Mouse (Mus musculus) hindbrain, embryonic 16.5 days (tissue): ENCODE results near the gene Slc22a14. TPM values are rescaled to one million over a fixed set of nuclear protein-coding genes. Genes with fewer than 3 reads are reported as not detected.

ENCODE experiments used
- ATAC-seq: fragments of 200-750 bp; cut with Nextera tagmentation; 2 replicates; pipeline ENCODE4 v1.8.0; 2017; ENCODE audit warnings: moderate TSS enrichment, moderate library complexity
- H3K27ac ChIP-seq: fragments of 300-500 bp; sonication (generic); 2 replicates; pipeline ENCODE4 v1.5.1; 2014; ENCODE audit warnings: low read depth, mild to moderate bottlenecking, control low read depth, low read length, moderate library complexity
- H3K27me3 ChIP-seq: fragments of 300-500 bp; sonication (generic); replicated peaks from 2 replicates; pipeline ENCODE4 v1.6.1; 2014; ENCODE audit warnings: low read length; ENCODE audit not compliant: control insufficient read depth, insufficient read depth
- H3K36me3 ChIP-seq: fragments of 300-500 bp; sonication (generic); 2 replicates; pipeline ENCODE4 v1.6.1; 2014; ENCODE audit warnings: mild to moderate bottlenecking, low read length, moderate library complexity, mixed read lengths; ENCODE audit not compliant: control insufficient read depth, insufficient read depth
- H3K4me1 ChIP-seq: fragments of 300-500 bp; sonication (generic); 2 replicates; pipeline ENCODE4 v1.6.1; 2014; ENCODE audit warnings: low read depth, low read length; ENCODE audit not compliant: control insufficient read depth, insufficient read depth
- H3K4me2 ChIP-seq: fragments of 300-500 bp; sonication (generic); 2 replicates; pipeline ENCODE4 v1.6.1; 2014; ENCODE audit warnings: mild to moderate bottlenecking, low read length, control low read depth, moderate library complexity
- H3K4me3 ChIP-seq: fragments of 300-500 bp; sonication (generic); 2 replicates; pipeline ENCODE4 v1.5.1; 2014; ENCODE audit warnings: mild to moderate bottlenecking, low read length, control low read depth, moderate library complexity
- H3K9ac ChIP-seq: fragments of 300-500 bp; sonication (generic); 2 replicates; pipeline ENCODE4 v1.6.1; 2014; ENCODE audit warnings: low read depth, mild to moderate bottlenecking, control low read depth, low read length, moderate library complexity
- H3K9me3 ChIP-seq: fragments of 300-500 bp; sonication (generic); 2 replicates; pipeline ENCODE4 v1.6.1; 2014; ENCODE audit warnings: mild to moderate bottlenecking, low read length, moderate library complexity; ENCODE audit not compliant: control insufficient read depth
- WGBS: fragments of 180-500 bp; shearing (Covaris S2); extraction: QIAGEN DNeasy Blood & Tissue Kit; methylation state at CpG from one replicate; pipeline ENCODE4 v1.1.7; 2014; 5-methylcytosine and 5-hydroxymethylcytosine counted together
- polyA plus RNA-seq: library from polyadenylated mRNA; unstranded; fragments of >200 nt; fragmentation: Nextera tagmentation; extraction: Ambion mirVana; gene quantifications from 2 replicates; pipeline ENCODE4 v1.2.1, GENCODE M21; 2015

Gene Slc22a14
- polyA plus RNA-seq, 1 experiment from 2014 or later = 0.08 TPM

DNA sequence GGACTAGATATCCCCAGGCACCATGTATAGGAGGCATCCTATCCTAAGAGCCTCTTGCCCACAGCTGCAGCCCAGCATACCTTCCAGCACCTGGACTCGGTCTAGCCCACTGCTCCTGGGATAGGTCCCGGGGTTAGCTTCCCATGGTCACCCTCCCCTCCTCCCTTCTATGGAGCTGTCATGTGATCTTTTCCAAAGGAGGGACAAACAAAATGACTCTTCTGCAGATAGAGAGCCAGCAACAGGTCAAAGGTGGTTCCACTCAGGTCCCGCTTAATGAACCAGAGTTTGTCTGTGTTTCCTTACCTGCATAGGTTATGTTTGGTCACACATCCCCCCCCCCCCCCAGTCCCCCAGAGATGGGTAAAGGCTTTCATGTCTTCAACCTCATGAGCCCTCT lies 14.8 kb downstream of the Slc22a14 start:
- H3K36me3 ChIP-seq = peaks cover 24% of the 10 kb centered on the region
- H3K27ac ChIP-seq = no peak overlapping the region
- 91% methylated on average over 3 of the region's 3 CpGs for WGBS

DNA sequence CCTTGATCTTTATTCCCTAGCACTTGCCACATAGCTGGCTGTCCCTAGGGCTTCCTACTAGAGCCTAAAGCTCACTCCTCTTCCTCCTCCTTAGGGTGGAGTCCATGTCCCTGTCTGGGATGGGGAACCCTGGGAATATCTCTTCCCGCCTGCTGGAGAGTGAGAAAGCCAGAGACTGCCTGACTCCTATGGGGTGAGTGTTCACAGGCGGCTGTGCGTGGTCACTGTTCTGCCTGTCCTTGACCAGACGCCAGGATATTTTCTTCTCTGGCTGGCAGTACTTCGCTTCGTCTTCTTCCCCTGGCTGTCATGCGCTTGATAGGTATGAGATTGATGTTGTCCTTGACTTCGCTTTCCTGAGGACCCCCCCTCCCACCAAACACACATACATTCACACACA lies 19.0 kb downstream of the Slc22a14 start:
- ATAC-seq = no peak
- 91% methylated on average over 8 of the region's 8 CpGs for WGBS
- H3K4me2 ChIP-seq = no peak overlapping the region
- peaks cover 35% of the 10 kb centered on the region for H3K36me3 ChIP-seq
- H3K4me1 ChIP-seq = peaks cover 15% of the 10 kb centered on the region
- H3K9me3 ChIP-seq = no peaks in the 10 kb centered on the region
- H3K27ac ChIP-seq = no peak overlapping the region
- H3K4me3 ChIP-seq = no peak overlapping the region
- H3K27me3 ChIP-seq = no peaks in the 10 kb centered on the region
- no peak overlapping the region for H3K9ac ChIP-seq

More for the DNA sequence above, 14.8 kb downstream of the Slc22a14 start:
- no peak overlapping the region for H3K4me2 ChIP-seq
- no peak overlapping the region for H3K9ac ChIP-seq
- no peak for ATAC-seq
- no peaks in the 10 kb centered on the region for H3K4me1 ChIP-seq
- H3K27me3 ChIP-seq = no peaks in the 10 kb centered on the region
- H3K4me3 ChIP-seq = no peak overlapping the region
- H3K9me3 ChIP-seq = no peaks in the 10 kb centered on the region

DNA sequence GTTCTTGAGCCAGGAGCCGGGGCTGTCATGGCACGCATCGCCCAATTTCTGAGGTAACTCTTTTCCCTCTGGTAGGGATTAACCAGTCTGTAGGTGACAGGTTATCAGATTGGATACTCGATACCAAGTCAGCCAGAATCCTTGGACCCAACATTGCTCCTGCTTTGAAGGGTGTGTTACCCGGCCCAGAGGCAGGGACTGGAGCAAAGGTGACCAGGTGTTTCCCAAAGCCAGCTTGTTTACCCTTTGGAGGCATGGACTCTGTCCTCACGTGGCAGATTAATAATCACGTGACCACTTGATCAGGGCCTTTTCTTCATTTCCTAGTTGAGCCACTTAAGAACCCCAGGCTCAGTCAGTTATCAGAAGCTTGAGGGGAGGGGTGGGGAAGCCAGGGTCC lies 22.6 kb downstream of the Slc22a14 start:
- H3K36me3 ChIP-seq = peaks cover 23% of the 10 kb centered on the region
- no peak overlapping the region for H3K27ac ChIP-seq
- H3K9me3 ChIP-seq = no peaks in the 10 kb centered on the region
- H3K4me1 ChIP-seq = peaks cover 24% of the 10 kb centered on the region
- no peak overlapping the region for H3K9ac ChIP-seq
- 92% methylated on average over 7 of the region's 7 CpGs for WGBS
- 0 out of 2 replicates have a peak, but pooled peaks cover 4% of the 10 kb centered on the region for H3K27me3 ChIP-seq
- H3K4me3 ChIP-seq = no peak overlapping the region
- H3K4me2 ChIP-seq = no peak overlapping the region
- no peak for ATAC-seq

DNA sequence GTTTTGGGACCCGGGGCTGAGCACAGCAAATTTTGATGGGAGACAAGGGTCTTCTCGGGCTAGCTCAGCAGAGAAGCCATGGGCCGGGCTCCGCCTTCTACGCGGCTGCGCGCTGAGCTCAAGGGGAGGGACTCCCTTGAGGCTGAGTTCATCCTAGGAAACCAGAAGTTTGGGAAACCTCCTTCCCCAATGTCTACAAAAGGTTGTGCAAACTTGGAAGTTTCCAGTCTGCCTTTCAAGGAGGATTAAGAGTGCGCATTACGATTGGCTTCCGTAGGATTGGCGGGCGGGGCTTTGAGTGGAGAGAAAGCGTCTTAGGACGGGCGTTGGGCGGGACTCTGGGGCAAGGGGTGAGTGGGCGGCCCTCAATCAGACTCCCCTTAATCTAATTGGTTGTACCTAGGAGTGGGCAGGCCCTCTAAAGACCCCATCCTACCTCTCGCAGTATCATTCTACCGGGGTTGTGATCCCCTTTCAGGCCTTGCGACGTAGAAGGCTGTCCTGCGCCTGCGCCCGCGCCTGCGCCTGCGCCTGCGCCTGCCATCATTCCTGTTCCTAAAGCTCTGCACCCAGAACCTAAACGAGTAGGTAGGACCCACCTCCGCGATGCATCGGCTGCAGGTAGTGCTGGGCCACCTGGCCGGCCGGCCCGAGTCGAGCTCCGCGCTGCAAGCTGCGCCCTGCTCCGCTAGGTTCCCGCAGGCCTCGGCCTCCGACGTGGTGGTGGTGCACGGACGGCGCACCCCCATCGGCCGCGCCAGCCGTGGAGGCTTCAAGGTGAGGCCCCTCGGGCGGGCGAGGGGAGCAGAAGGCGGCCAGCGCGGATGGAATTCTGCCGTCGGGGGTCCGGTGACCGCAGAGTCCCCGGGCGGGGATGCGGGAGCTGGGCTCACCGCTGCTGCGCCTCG lies 24.2 kb downstream of the Slc22a14 start, which contains the start of gene Myd88:
TSS of gene Myd88 (minus strand) at position 503 of the 908 bp plus-strand sequence.
- under 1% methylated on average over 61 of the region's 68 CpGs for WGBS
- Histone ChIP-seq H3K27me3 (0 out of 2 replicates have a peak, but pooled peaks cover 4% of the 10 kb centered on the region), H3K27ac (peak within 1 kb of the TSS; percentile 81), H3K4me2 (peak within 1 kb of the TSS; percentile 72), H3K4me3 (peak within 1 kb of the TSS; percentile 54), H3K4me1 (peaks cover 24% of the 10 kb centered on the region), H3K9me3 (no peaks in the 10 kb centered on the region), H3K9ac (peak within 1 kb of the TSS; percentile 74), H3K36me3 (peaks cover 14% of the 10 kb centered on the region)
- peak; percentile 99 for ATAC-seq

DNA sequence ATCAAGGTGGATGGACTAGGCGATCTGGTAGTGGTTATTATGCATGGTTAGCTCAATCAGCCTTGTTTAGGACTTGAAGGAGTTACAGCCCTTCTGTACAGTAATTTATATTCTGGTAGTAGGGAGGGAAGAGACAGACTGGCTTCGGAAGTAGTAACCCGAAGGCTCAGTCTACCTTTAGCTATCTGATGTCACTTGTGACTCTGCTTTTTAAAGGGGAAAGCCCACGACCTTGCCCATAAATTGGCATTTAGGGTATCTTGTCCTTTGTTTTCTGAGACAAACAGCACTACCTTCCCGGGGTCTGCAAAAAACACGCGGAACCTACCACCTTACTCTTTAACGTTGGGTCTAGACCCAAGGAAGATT lies 25.2 kb downstream of the Slc22a14 start:
- H3K9me3 ChIP-seq = no peaks in the 10 kb centered on the region
- H3K36me3 ChIP-seq = peaks cover 11% of the 10 kb centered on the region
- H3K9ac ChIP-seq = peak overlapping the region; percentile 74
- peak overlapping the region; percentile 54 for H3K4me3 ChIP-seq
- peaks cover 24% of the 10 kb centered on the region for H3K4me1 ChIP-seq
- no peak for ATAC-seq
- peak overlapping the region; percentile 72 for H3K4me2 ChIP-seq
- 8% methylated on average over 8 of the region's 8 CpGs for WGBS
- H3K27ac ChIP-seq = peak overlapping the region; percentile 81; the same call in 1 of the 2 replicates
- 0 out of 2 replicates have a peak, but pooled peaks cover 4% of the 10 kb centered on the region for H3K27me3 ChIP-seq

DNA sequence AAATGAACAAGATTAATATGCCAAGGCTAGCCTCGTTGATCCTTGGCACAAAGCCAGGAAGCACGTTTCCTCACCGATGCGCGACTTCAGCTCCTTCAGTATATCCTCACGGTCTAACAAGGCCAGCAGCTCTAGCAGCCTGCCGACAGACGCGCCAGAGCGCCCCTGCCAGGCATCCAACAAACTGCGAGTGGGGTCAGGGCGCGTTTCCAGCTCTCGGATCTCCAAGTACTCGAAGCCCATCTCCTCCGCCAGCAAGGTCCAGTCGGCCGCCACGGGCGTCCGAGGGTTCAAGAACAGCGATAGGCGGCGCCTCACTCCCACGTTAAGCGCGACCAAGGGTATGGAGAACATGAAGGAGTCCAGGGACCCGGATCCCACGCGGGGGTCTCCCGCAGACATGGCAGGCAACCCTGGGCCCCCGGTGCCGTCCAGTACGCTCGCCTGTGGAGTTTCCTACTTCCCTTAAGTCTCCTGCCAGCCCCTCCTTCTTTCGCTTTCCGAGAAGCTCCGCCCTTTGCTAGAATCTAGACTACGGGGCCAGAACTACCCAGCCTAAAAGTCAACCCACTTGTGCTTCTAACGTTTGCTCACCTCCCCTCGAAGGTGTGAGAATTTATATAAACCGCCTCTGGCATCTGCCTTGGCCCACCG lies 25.7 kb downstream of the Slc22a14 start, which contains the start of gene Acaa1a:
TSS of gene Acaa1a (plus strand) at position 119 of the 654 bp plus-strand sequence.
- Histone ChIP-seq H3K9me3 (no peaks in the 10 kb centered on the region), H3K27me3 (0 out of 2 replicates have a peak, but pooled peaks cover 4% of the 10 kb centered on the region), H3K4me3 (peak within 1 kb of the TSS; percentile 54), H3K27ac (peak within 1 kb of the TSS; percentile 81), H3K4me1 (peaks cover 24% of the 10 kb centered on the region), H3K36me3 (peaks cover 11% of the 10 kb centered on the region), H3K4me2 (peak within 1 kb of the TSS; percentile 72), H3K9ac (peak within 1 kb of the TSS; percentile 74)
- under 1% methylated on average over 43 of the region's 43 CpGs for WGBS
- ATAC-seq = no peak

DNA sequence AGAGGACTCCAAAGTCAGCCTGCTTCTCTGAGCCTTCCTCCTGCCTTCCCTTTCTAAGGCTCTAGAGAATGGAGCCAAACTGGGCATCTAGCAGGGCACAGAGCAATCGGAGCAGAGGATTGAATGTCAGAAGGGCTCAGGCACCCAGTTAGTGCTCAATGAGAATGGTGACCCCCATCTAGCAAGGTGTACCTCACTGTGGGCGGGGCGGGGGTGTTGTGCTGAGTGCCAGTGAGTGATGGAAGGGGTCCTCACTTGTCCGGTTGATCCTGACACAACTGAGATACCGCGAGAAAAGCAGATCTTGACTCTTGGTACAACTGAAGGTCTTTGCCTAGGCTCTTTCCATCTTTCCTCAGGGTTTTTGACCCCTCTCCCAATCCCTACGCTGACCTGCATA lies 26.2 kb downstream of the Slc22a14 start:
- 55% methylated on average over 7 of the region's 7 CpGs for WGBS
- H3K36me3 ChIP-seq = peaks cover 8% of the 10 kb centered on the region
- H3K27ac ChIP-seq = no peak overlapping the region
- peak overlapping the region; percentile 72 for H3K4me2 ChIP-seq
- H3K9me3 ChIP-seq = no peaks in the 10 kb centered on the region
- H3K4me3 ChIP-seq = peak overlapping the region; percentile 54
- H3K9ac ChIP-seq = no peak overlapping the region; the same call in 1 of the 2 replicates
- ATAC-seq = no peak
- 0 out of 2 replicates have a peak, but pooled peaks cover 4% of the 10 kb centered on the region for H3K27me3 ChIP-seq
- H3K4me1 ChIP-seq = peaks cover 24% of the 10 kb centered on the region

DNA sequence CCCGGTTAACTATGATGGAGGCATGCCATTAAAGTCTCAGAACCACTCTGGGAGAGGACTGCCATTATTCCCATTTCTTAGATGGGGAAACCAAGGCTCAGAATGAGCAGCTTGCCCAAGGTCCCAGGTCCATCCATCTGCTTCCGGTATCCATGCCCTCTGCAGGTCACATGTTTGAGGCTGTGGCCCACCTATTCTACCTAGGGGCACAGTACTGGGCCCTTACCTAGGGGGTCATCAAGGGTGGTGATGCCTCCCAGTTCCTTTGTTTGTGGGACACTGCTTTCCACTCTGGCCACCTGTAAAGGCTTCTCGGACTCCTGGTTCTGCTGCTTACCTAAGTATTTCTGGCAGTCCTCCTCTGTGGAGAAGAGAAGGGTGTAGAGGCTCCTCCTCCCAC lies 27.0 kb downstream of the Slc22a14 start:
- Histone ChIP-seq H3K36me3 (peaks cover 2% of the 10 kb centered on the region), H3K4me2 (no peak overlapping the region), H3K27me3 (0 out of 2 replicates have a peak, but pooled peaks cover 4% of the 10 kb centered on the region), H3K9ac (no peak overlapping the region), H3K27ac (no peak overlapping the region), H3K4me3 (no peak overlapping the region), H3K4me1 (peaks cover 23% of the 10 kb centered on the region), H3K9me3 (no peaks in the 10 kb centered on the region)
- 88% methylated on average over 3 of the region's 3 CpGs for WGBS
- ATAC-seq = no peak

DNA sequence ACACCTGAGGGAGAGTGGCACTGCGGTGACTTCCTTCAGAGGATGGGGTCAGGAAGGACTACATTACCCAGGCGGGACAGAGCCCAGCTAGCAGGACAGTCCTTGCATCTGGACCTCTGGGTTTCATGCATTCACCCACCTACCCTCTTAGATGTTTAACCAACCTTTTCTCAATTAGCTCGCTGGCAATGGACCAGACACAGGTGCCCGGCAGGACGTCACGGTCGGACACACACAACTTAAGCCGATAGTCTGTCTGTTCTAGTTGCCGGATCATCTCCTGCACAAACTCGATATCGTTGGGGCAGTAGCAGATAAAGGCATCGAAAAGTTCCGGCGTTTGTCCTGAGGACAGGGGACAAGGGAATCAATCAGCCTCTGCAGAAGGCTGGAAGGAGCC lies 27.5 kb downstream of the Slc22a14 start:
- Histone ChIP-seq H3K4me1 (peaks cover 19% of the 10 kb centered on the region), H3K27me3 (0 out of 2 replicates have a peak, but pooled peaks cover 4% of the 10 kb centered on the region), H3K9ac (no peak overlapping the region), H3K36me3 (no peaks in the 10 kb centered on the region), H3K9me3 (no peaks in the 10 kb centered on the region), H3K4me3 (no peak overlapping the region), H3K27ac (no peak overlapping the region), H3K4me2 (no peak overlapping the region)
- 91% methylated on average over 14 of the region's 14 CpGs for WGBS
- no peak for ATAC-seq
